Mouse (Mus musculus): Measurements from ENCODE around the gene Eif4ebp2.

DNA sequence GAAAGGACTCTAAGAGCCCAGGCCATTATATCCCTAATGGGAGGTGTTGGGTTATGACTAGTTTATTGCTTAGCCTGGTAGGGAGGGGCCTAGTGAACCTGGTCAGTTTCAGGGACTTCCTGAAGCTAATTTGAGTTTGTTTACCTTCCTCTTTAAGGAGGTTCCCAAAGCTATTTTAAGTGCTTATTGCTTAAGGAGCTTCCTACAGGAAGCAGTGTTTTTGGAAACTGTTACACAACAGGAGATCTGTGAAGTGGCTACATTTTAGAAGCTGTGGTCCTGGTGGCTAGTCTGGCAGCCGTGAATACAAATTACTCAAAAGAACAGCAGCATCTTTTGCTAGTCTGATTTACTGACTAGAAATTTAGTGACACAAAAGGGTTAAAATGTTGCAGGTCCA lies 21.9 kb upstream of the Eif4ebp2 start:
- TF ChIP-seq CTCF (conservative IDR thresholded peaks at IDR 0.05; ENCODE audit: low read length) (no peak), NANOG (IDR thresholded peaks at IDR 0.05; ENCODE audit: borderline replicate concordance, low read length) (no peak)

Measured in E14TG2a.4 (cell line).